Mouse (Mus musculus) left cerebral cortex, adult 11 months (tissue): ENCODE measurements around the gene Mrps11.
A peak's percentile ranks its signal among the peaks of the same experiment; 100 is the strongest.

ENCODE experiments used
- DNase-seq: peaks from one replicate; pipeline ENCODE4 v3.0.0; 2022; ENCODE audit warnings: low spot score

Gene Mrps11

GRCm38 (mm10) chr7:78782639-78783581, at the start of gene Mrps11, which contains the start of gene Mrpl46:
Gene Mrps11, plus strand, starts transcription at chr7:78783119.
Gene Mrpl46, minus strand, starts transcription at chr7:78783531.
- peak; percentile 80 for DNase-seq

- no peak for DNase-seq
Observed at GRCm38 (mm10) chr7:78737196-78737595, 45.7 kb upstream of the Mrps11 start.

- DNase-seq: no peak
Observed at GRCm38 (mm10) chr7:78737614-78738210, 45.2 kb upstream of the Mrps11 start, which contains the start of gene Ntrk3. Gene Ntrk3, minus strand, starts transcription at chr7:78738012.

- DNase-seq: no peak
Observed at GRCm38 (mm10) chr7:78739351-78740000, 43.4 kb upstream of the Mrps11 start.

- DNase-seq: no peak
Observed at GRCm38 (mm10) chr7:78743731-78744385, 39.1 kb upstream of the Mrps11 start.

- DNase-seq: no peak
Observed at GRCm38 (mm10) chr7:78752961-78753360, 30.0 kb upstream of the Mrps11 start.

GRCm38 (mm10) chr7:78753752-78754457, 29.0 kb upstream of the Mrps11 start:
- no peak for DNase-seq

GRCm38 (mm10) chr7:78754458-78755000, 28.4 kb upstream of the Mrps11 start:
- DNase-seq: no peak

- no peak for DNase-seq
Observed at GRCm38 (mm10) chr7:78763801-78764200, 19.1 kb upstream of the Mrps11 start.

GRCm38 (mm10) chr7:78765215-78765631, 17.7 kb upstream of the Mrps11 start:
- DNase-seq: no peak

GRCm38 (mm10) chr7:78766019-78766683, 16.8 kb upstream of the Mrps11 start:
- peak; percentile 83 for DNase-seq

- no peak for DNase-seq
Observed at GRCm38 (mm10) chr7:78767929-78768531, 14.9 kb upstream of the Mrps11 start.

GRCm38 (mm10) chr7:78769075-78769652, 13.8 kb upstream of the Mrps11 start:
- DNase-seq: no peak

- DNase-seq: no peak
Observed at GRCm38 (mm10) chr7:78770936-78771335, 12.0 kb upstream of the Mrps11 start.

GRCm38 (mm10) chr7:78778741-78779140, 4.2 kb upstream of the Mrps11 start:
- no peak for DNase-seq

- no peak for DNase-seq
Observed at GRCm38 (mm10) chr7:78785906-78786305, 3.0 kb downstream of the Mrps11 start.

GRCm38 (mm10) chr7:78787793-78788380, 5.0 kb downstream of the Mrps11 start:
- no peak for DNase-seq

- DNase-seq: peak; percentile 42
Observed at GRCm38 (mm10) chr7:78791359-78792222, 8.7 kb downstream of the Mrps11 start.
